ENCODE assay signal across 8 mouse cellular contexts in the genomic region with DNA sequence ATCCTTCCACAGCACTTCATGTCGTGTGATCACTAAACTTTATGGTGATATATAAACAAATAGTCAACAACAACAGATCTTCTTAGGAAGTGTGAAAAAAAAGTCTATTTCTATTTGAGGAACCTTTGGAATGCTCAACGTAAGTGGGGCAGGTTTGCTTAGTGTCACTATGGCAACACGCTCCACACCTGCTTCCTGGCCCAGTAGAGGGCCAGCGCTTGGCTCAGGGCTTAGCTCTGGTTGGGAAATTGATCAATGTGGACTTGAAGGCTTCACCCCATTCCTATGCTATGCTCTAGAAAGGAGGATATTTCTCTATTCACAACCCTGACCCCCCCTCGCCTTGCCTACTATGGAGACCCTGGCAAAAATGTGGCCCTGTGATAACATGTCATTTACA.
A peak's percentile ranks its signal among the peaks of the same experiment; 100 is the strongest.
DNase-seq lines count a peak whose midpoint lies in the region; ATAC-seq lines count a peak whose summit lies in the region.
"Had no signal": no experiment of that assay in that cellular context is flagged by ENCODE, and none has a peak within 500 bp of the region (broad histone marks: within the 10 kb centered on the region; RNA-seq: fewer than 3 reads in every experiment).

No protein-coding gene starts in this region.

- peak; percentile 55 for ATAC-seq in hindbrain, embryonic 15.5 days (ENCODE audit: low FRiP score, low read depth)

- peak; percentile 12 for DNase-seq in testis, postnatal 10 days (ENCODE audit: low spot score)
- DNase-seq in testis, postnatal 14 days (ENCODE audit: low spot score), result no peak
- peak; percentile 40 for DNase-seq in lung, postnatal 36 days
- DNase-seq in cerebellum, adult 18-20 months, result no peak
- DNase-seq in urinary bladder, postnatal 36 days (ENCODE audit: low spot score in 2 of 2), result no peak
- no peak for DNase-seq in heart, postnatal 14 days

- intact Hi-C loops in heart, postnatal 14 days (cut with DNase I), result no loop called here

- 48% methylated on average over 5 of the region's 5 CpGs for WGBS in hindbrain, embryonic 15.5 days

- no peak overlapping the region for H3K4me3 ChIP-seq in hindbrain, embryonic 15.5 days

- H3K27ac ChIP-seq in hindbrain, embryonic 15.5 days (replicated peaks), result no peak overlapping the region

- H3K4me2 ChIP-seq in hindbrain, embryonic 15.5 days, result no peak overlapping the region

- no peaks in the 10 kb centered on the region for H3K9me3 ChIP-seq in hindbrain, embryonic 15.5 days

- no peaks in the 10 kb centered on the region for H3K27me3 ChIP-seq in hindbrain, embryonic 15.5 days

- H3K9ac ChIP-seq in hindbrain, embryonic 15.5 days, result no peak overlapping the region

- H3K4me1 ChIP-seq in hindbrain, embryonic 15.5 days (replicated peaks), result 0 out of 2 replicates have a peak, but pooled peaks cover 6% of the 10 kb centered on the region

- H3K36me3 ChIP-seq in hindbrain, embryonic 15.5 days, result no peaks in the 10 kb centered on the region
- H3K36me3 ChIP-seq: G1E had no signal

Comparison
In these comparisons a context has a peak if more than half of its experiments do, and no peak if none do; other contexts are left out.
1. DNase-seq: peak in testis, postnatal 10 days (single experiment) and lung, postnatal 36 days (single experiment); none in testis, postnatal 14 days (single experiment), cerebellum, adult 18-20 months (0 of 2), urinary bladder, postnatal 36 days (0 of 2) and heart, postnatal 14 days (0 of 2).